Mouse (Mus musculus) CH12.LX (cell line): Measurements from ENCODE around the gene Hspb7. TPM values are rescaled to one million over a fixed set of nuclear protein-coding genes. Genes with fewer than 3 reads are reported as not detected.

Source experiments
- DNase-seq: peaks from one replicate; pipeline ENCODE4 v3.0.0-alpha.2; 2013; ENCODE audit errors: extremely low read depth
- H3K27ac ChIP-seq: 2 replicates; pipeline ENCODE4 v1.5.1; 2012; ENCODE audit warnings: low read depth, mild to moderate bottlenecking, control low read depth, moderate library complexity; ENCODE audit not compliant: insufficient read depth
- H3K27me3 ChIP-seq: replicated peaks from 2 replicates; pipeline ENCODE3; 2012; ENCODE audit warnings: inconsistent platforms
- H3K36me3 ChIP-seq, 2 experiments: replicated peaks in 1 of 2; 2 replicates each; pipeline versions ENCODE3 to v1.6.1; 2012; ENCODE audit warnings: inconsistent platforms in 1 of 2, low read length in 1 of 2, mild to moderate bottlenecking in 1 of 2, mixed read lengths in 1 of 2, moderate library complexity in 1 of 2; ENCODE audit not compliant: control insufficient read depth in 1 of 2, insufficient read depth in 1 of 2
- H3K4me1 ChIP-seq, 2 experiments: 2 replicates each; pipeline ENCODE4 v1.6.1; 2012; ENCODE audit warnings: inconsistent platforms in 1 of 2, moderate library complexity in 1 of 2; ENCODE audit not compliant: insufficient read depth in 2 of 2, control insufficient read depth in 1 of 2
- H3K4me2 ChIP-seq: 2 replicates; pipeline ENCODE4 v1.6.1; 2012; ENCODE audit warnings: low read depth, mild to moderate bottlenecking, control low read depth; ENCODE audit not compliant: poor library complexity, insufficient read depth, severe bottlenecking
- H3K4me3 ChIP-seq, 3 experiments: fragments of 150-350 bp in 1 of 3; sonication (generic) in 1 of 3; replicated peaks in 1 of 3; 2 replicates each; pipeline versions ENCODE3 to v1.5.1; 2011 to 2012; ENCODE audit warnings: low read depth in 2 of 3, low read length in 2 of 3, mild to moderate bottlenecking in 2 of 3, moderate library complexity in 2 of 3, control low read depth in 1 of 3, improper control_type of control experiment in 1 of 3, inconsistent platforms in 1 of 3, mixed read lengths in 1 of 3; ENCODE audit not compliant: poor library complexity in 1 of 3
- H3K79me2 ChIP-seq: replicated peaks from 2 replicates; pipeline ENCODE4 v1.6.1; 2012; ENCODE audit warnings: mild to moderate bottlenecking, moderate library complexity; ENCODE audit not compliant: control insufficient read depth, poor library complexity, insufficient read depth, severe bottlenecking; ENCODE audit errors: extremely low read depth
- H3K9ac ChIP-seq: 2 replicates; pipeline ENCODE4 v1.6.1; 2012; ENCODE audit warnings: low read depth, mild to moderate bottlenecking, control low read depth, moderate library complexity; ENCODE audit not compliant: insufficient read depth
- H3K9me3 ChIP-seq: replicated peaks from 2 replicates; pipeline ENCODE3; 2012; ENCODE audit warnings: low read length, inconsistent platforms, mixed read lengths
- BHLHE40 ChIP-seq: IDR thresholded peaks from 2 replicates; pipeline ENCODE4 v1.6.1; 2011; ENCODE audit warnings: mild to moderate bottlenecking, low read depth, low read length, improper control_type of control experiment
- CHD1 ChIP-seq: IDR thresholded peaks from 2 replicates; pipeline ENCODE4 v1.6.1; 2012; ENCODE audit warnings: low read depth, low read length, improper control_type of control experiment, inconsistent platforms
- CHD2 ChIP-seq: IDR thresholded peaks from 2 replicates; pipeline ENCODE4 v1.6.1; 2011; ENCODE audit warnings: low read length, improper control_type of control experiment
- CTCF ChIP-seq, 2 experiments: IDR thresholded peaks in 1 of 2; conservative IDR thresholded peaks in 1 of 2; 2 replicates each; pipeline ENCODE4 v1.5.1; 2011 to 2012; ENCODE audit warnings: low read depth in 2 of 2, low read length in 2 of 2, improper control_type of control experiment in 1 of 2, inconsistent platforms in 1 of 2, mild to moderate bottlenecking in 1 of 2, moderate library complexity in 1 of 2
- E2F4 ChIP-seq: IDR thresholded peaks from 2 replicates; pipeline ENCODE4 v1.6.1; 2011; ENCODE audit warnings: low read depth, low read length, improper control_type of control experiment; ENCODE audit not compliant: insufficient replicate concordance
- ELF1 ChIP-seq: IDR thresholded peaks from 2 replicates; pipeline ENCODE4 v1.6.1; 2014; ENCODE audit warnings: low read depth, mild to moderate bottlenecking, inconsistent platforms, low read length, improper control_type of control experiment
- EP300 ChIP-seq: IDR thresholded peaks from 2 replicates; pipeline ENCODE4 v1.6.1; 2011; ENCODE audit warnings: low read length, improper control_type of control experiment
- ETS1 ChIP-seq: conservative IDR thresholded peaks from 2 replicates; pipeline ENCODE4 v1.6.1; 2012; ENCODE audit warnings: low read depth, mild to moderate bottlenecking, inconsistent platforms, low read length, improper control_type of control experiment, moderate library complexity
- GABPA ChIP-seq: IDR thresholded peaks from 2 replicates; pipeline ENCODE4 v1.6.1; 2012; ENCODE audit warnings: low read depth, low read length, improper control_type of control experiment, inconsistent platforms; ENCODE audit not compliant: insufficient replicate concordance
- HCFC1 ChIP-seq: IDR thresholded peaks from 2 replicates; pipeline ENCODE4 v1.6.1; 2012; ENCODE audit warnings: low read depth, mild to moderate bottlenecking, inconsistent platforms, low read length, improper control_type of control experiment
- IRF4 ChIP-seq: IDR thresholded peaks from 2 replicates; pipeline ENCODE4 v1.6.1; 2014; ENCODE audit warnings: low read depth, mild to moderate bottlenecking, inconsistent platforms, low read length, improper control_type of control experiment
- JUN ChIP-seq: IDR thresholded peaks from 2 replicates; pipeline ENCODE4 v1.6.1; 2011; ENCODE audit warnings: low read depth, mild to moderate bottlenecking, low read length, improper control_type of control experiment, moderate library complexity; ENCODE audit not compliant: insufficient read depth
- KAT2A ChIP-seq: IDR thresholded peaks from 2 replicates; pipeline ENCODE4 v1.6.1; 2012; ENCODE audit warnings: low read length, improper control_type of control experiment, inconsistent platforms; ENCODE audit not compliant: insufficient replicate concordance
- MAFK ChIP-seq: IDR thresholded peaks from 2 replicates; pipeline ENCODE4 v1.6.1; 2011; ENCODE audit warnings: low read length, improper control_type of control experiment; ENCODE audit not compliant: insufficient replicate concordance
- MAX ChIP-seq: IDR thresholded peaks from 2 replicates; pipeline ENCODE4 v1.6.1; 2011; ENCODE audit warnings: low read length, improper control_type of control experiment
- MEF2A ChIP-seq: IDR thresholded peaks from 2 replicates; pipeline ENCODE4 v1.6.1; 2014; ENCODE audit warnings: low read depth, mild to moderate bottlenecking, inconsistent platforms, low read length, improper control_type of control experiment, borderline replicate concordance
- MXI1 ChIP-seq: IDR thresholded peaks from 2 replicates; pipeline ENCODE4 v1.6.1; 2011; ENCODE audit warnings: mild to moderate bottlenecking, low read depth, low read length, improper control_type of control experiment
- MYC ChIP-seq: IDR thresholded peaks from 2 replicates; pipeline ENCODE4 v1.6.1; 2011; ENCODE audit warnings: low read depth, mild to moderate bottlenecking, improper control_type of control experiment, low read length
- NRF1 ChIP-seq: IDR thresholded peaks from 2 replicates; pipeline ENCODE4 v1.6.1; 2014; ENCODE audit warnings: low read depth, mild to moderate bottlenecking, inconsistent platforms, low read length, improper control_type of control experiment, moderate library complexity
- PAX5 ChIP-seq: IDR thresholded peaks from 2 replicates; pipeline ENCODE4 v1.6.1; 2012; ENCODE audit warnings: low read length, inconsistent platforms, mixed read lengths
- POLR2AphosphoS2 ChIP-seq: IDR thresholded peaks from 2 replicates; pipeline ENCODE4 v1.6.1; 2011; ENCODE audit warnings: low read depth, low read length, improper control_type of control experiment
- RAD21 ChIP-seq: IDR thresholded peaks from 2 replicates; pipeline ENCODE4 v1.6.1; 2011; ENCODE audit warnings: low read depth, mild to moderate bottlenecking, low read length, improper control_type of control experiment, moderate library complexity
- SIN3A ChIP-seq: IDR thresholded peaks from 2 replicates; pipeline ENCODE4 v1.6.1; 2012; ENCODE audit warnings: low read length, improper control_type of control experiment, inconsistent platforms
- TCF12 ChIP-seq: IDR thresholded peaks from 2 replicates; pipeline ENCODE4 v1.6.1; 2014; ENCODE audit warnings: low read depth, mild to moderate bottlenecking, inconsistent platforms, low read length, improper control_type of control experiment
- ZC3H11A ChIP-seq: IDR thresholded peaks from 2 replicates; pipeline ENCODE4 v1.6.1; 2012; ENCODE audit warnings: low read depth, mild to moderate bottlenecking, inconsistent platforms, low read length, improper control_type of control experiment
- ZNF384 ChIP-seq: IDR thresholded peaks from 2 replicates; pipeline ENCODE4 v1.6.1; 2012; ENCODE audit warnings: low read depth, low read length, improper control_type of control experiment, inconsistent platforms
- dilution Hi-C: fragments of 300-500 bp; cut with MboI; formaldehyde crosslinking; loops from 2 replicates; pipeline ENCODE4 v1.14.3; 2020; ENCODE audit warnings: low sequenced_read_pairs; ENCODE audit not compliant: extremely low pct_unique_long_range_greater_than_20kb, extremely low pct_ligation_motif_present
- in situ Hi-C: fragments of 300-500 bp; cut with MboI; formaldehyde crosslinking; loops from 3 replicates; pipeline ENCODE4 v1.14.3; 2019; ENCODE audit warnings: low sequenced_read_pairs, low pct_ligation_motif_present, low pct_unique_long_range_greater_than_20kb, mixed read lengths
- polyA plus RNA-seq: library from polyadenylated mRNA; unstranded; fragments of >175 nt; gene quantifications from 2 replicates; pipeline ENCODE4 v1.2.1, GENCODE M21; 2012; ENCODE audit warnings: low read depth; ENCODE audit not compliant: insufficient read length
- total RNA-seq, 2 experiments: library from RNA; depleted of rRNA; stranded (reverse); fragments of 300-350 nt in 1 of 2; fragments of >200 nt in 1 of 2; gene quantifications; 2 replicates each; pipeline ENCODE4 v1.2.3; 2012 to 2014

The Hspb7 gene
- total and polyA plus RNA-seq, 3 experiments, result 0.04 TPM; not detected in 2

- Histone ChIP-seq H3K4me1 (peaks cover 12 to 59% of the 10 kb centered on the region in 2 experiments), H3K36me3 (no peaks in the 10 kb centered on the region), H3K27me3 (peaks cover 1% of the 10 kb centered on the region), H3K9ac (no peak overlapping the region)
- dilution Hi-C loops, result no loop called here
- TF ChIP-seq ELF1, result no peak
- no peak for TF ChIP-seq MAFK
- TF ChIP-seq ZC3H11A, result no peak
- TF ChIP-seq ZNF384, result no peak
- TF ChIP-seq POLR2AphosphoS2, result no peak
- no peak for TF ChIP-seq MEF2A
- TF ChIP-seq RAD21, result no peak
- TF ChIP-seq CHD1, result no peak
- TF ChIP-seq MXI1, result no peak
- no peak for TF ChIP-seq HCFC1
- no peak for TF ChIP-seq KAT2A
- TF ChIP-seq GABPA, result no peak
- no peak for TF ChIP-seq SIN3A
- TF ChIP-seq JUN, result no peak
- TF ChIP-seq E2F4, result no peak
- TF ChIP-seq IRF4, result no peak
- TF ChIP-seq CTCF (conservative IDR thresholded peaks at IDR 0.05 in 1 of 2, IDR thresholded peaks at IDR 0.05 in 1 of 2; ENCODE audit: low read depth in 2 of 2, low read length in 2 of 2), result no peak
- no peak for TF ChIP-seq MAX
- no peak for TF ChIP-seq NRF1
- TF ChIP-seq, all 38 proteins: peak for 0
- Histone ChIP-seq H3K4me2 (no peak overlapping the region), H3K4me3 (no peak overlapping the region), H3K79me2 (no peaks in the 10 kb centered on the region), H3K27ac (no peak overlapping the region), H3K9me3 (no peaks in the 10 kb centered on the region)
- no peak for DNase-seq
- in situ Hi-C loops, result loop anchor here (25.0 kb wide), 2 partner anchors 539 to 664 kb away; partner anchors contain the start of gene Tmem51
Measured at GRCm38 (mm10) chr4:141423288-141423687, 2.7 kb downstream of the Hspb7 start.

- H3K27ac ChIP-seq, result no peak overlapping the region
- H3K4me3 ChIP-seq, result no peak overlapping the region
- H3K79me2 ChIP-seq, result no peaks in the 10 kb centered on the region
- dilution Hi-C loops (no loop called here), in situ Hi-C loops (loop anchor here (25.0 kb wide), 2 partner anchors 538 to 663 kb away; partner anchors contain the start of gene Tmem51)
- H3K36me3 ChIP-seq, result no peaks in the 10 kb centered on the region
- H3K9me3 ChIP-seq, result no peaks in the 10 kb centered on the region
- H3K27me3 ChIP-seq, result peaks cover 1% of the 10 kb centered on the region
- H3K9ac ChIP-seq, result no peak overlapping the region
- H3K4me2 ChIP-seq, result no peak overlapping the region
- peaks cover 12 to 59% of the 10 kb centered on the region in 2 experiments for H3K4me1 ChIP-seq
- DNase-seq, result no peak
- TF ChIP-seq MYC (no peak), EP300 (no peak), KAT2A (no peak), BHLHE40 (no peak), TCF12 (no peak), IRF4 (no peak), ETS1 (no peak), PAX5 (no peak), MAX (no peak), CHD2 (no peak), SIN3A (no peak)
Measured at GRCm38 (mm10) chr4:141423691-141424431, 3.3 kb downstream of the Hspb7 start.
